Mouse (Mus musculus) T-cell, adult 66 days (primary cell): ENCODE measurements around the gene Vamp2. TPM values are rescaled to one million over a fixed set of nuclear protein-coding genes. Genes with fewer than 3 reads are reported as not detected.

Source experiments
- total RNA-seq, 2 experiments: library from RNA; stranded (reverse); gene quantifications; 3 replicates in 1 of 2; 4 replicates in 1 of 2; pipeline ENCODE4 v1.2.4; 2023

Gene Vamp2
- total RNA-seq = 100 to 1,000 TPM; 396 to 405 TPM

GRCm38 (mm10) chr11:69088103-69088855 is at the start of gene Vamp2:
TSS of gene Vamp2 (plus strand) at chr11:69088490.

GRCm38 (mm10) chr11:69045531-69046394 is 42.5 kb upstream of the Vamp2 start, which contains the start of gene Aurkb:
TSS of gene Aurkb (plus strand) at chr11:69045647.

GRCm38 (mm10) chr11:69059357-69059974 is 28.8 kb upstream of the Vamp2 start, which contains the start of gene Borcs6:
TSS of gene Borcs6 (plus strand) at chr11:69059717.

GRCm38 (mm10) chr11:69070590-69071222 is 17.6 kb upstream of the Vamp2 start, which contains the start of gene Tmem107:
TSS of gene Tmem107 (plus strand) at chr11:69070806.

GRCm38 (mm10) chr11:69094697-69095429 is 6.6 kb downstream of the Vamp2 start, which contains the start of gene Per1:
TSS of gene Per1 (plus strand) at chr11:69095217.

GRCm38 (mm10) chr11:69120221-69121000 is 32.1 kb downstream of the Vamp2 start, which contains the start of gene Hes7:
TSS of gene Hes7 (plus strand) at chr11:69120404.

GRCm38 (mm10) chr11:69122336-69122951 is 34.2 kb downstream of the Vamp2 start, which contains the start of gene 9130213A22Rik:
TSS of gene 9130213A22Rik (minus strand) at chr11:69122589.

GRCm38 (mm10) chr11:69125852-69125918 is 37.4 kb downstream of the Vamp2 start, which contains the start of gene Aloxe3:
TSS of gene Aloxe3 (plus strand) at chr11:69125896.

Other genes starting within 250 kb of the Vamp2 start
- 10 to 100 TPM; 61.2 to 70.3 TPM for gene Ndel1, start 216.6 kb upstream of the Vamp2 start, total RNA-seq
- not detected for gene Rnf222, start 199.9 kb upstream of the Vamp2 start, total RNA-seq
- 1,000 to 10,000 TPM; 3,013 to 3,032 TPM for gene Rpl26, start 186.9 kb upstream of the Vamp2 start, total RNA-seq
- not detected for gene Odf4, start 161.4 kb upstream of the Vamp2 start, total RNA-seq
- not detected for gene Arhgef15, start 131.0 kb upstream of the Vamp2 start, total RNA-seq
- 1 to 10 TPM; 3.4 to 5.1 TPM for gene Slc25a35, start 120.4 kb upstream of the Vamp2 start, total RNA-seq
- 10 to 100 TPM; 12.2 to 17.5 TPM for gene Rangrf, start 113.3 kb upstream of the Vamp2 start, total RNA-seq
- 10 to 100 TPM; 22.5 to 32.2 TPM for gene Pfas, start 80.0 kb upstream of the Vamp2 start, total RNA-seq
- 10 to 100 TPM; 22.0 to 24.7 TPM for gene Ctc1, start 72.6 kb upstream of the Vamp2 start, total RNA-seq
- gene Aurkb, start 42.8 kb upstream of the Vamp2 start, total RNA-seq = 1 to 10 TPM; 1.8 to 6.1 TPM
- 10 to 100 TPM in 1 of 2 experiments, 1 to 10 TPM in 1; 9.0 to 12.8 TPM for gene Borcs6, start 28.8 kb upstream of the Vamp2 start, total RNA-seq
- 1 to 10 TPM in 1 of 2 experiments, under 1 TPM in 1; 0.82 to 2.4 TPM for gene Tmem107, start 17.7 kb upstream of the Vamp2 start, total RNA-seq
- gene Per1, start 6.7 kb downstream of the Vamp2 start, total RNA-seq = 100 to 1,000 TPM; 279 to 361 TPM
- gene Hes7, start 31.9 kb downstream of the Vamp2 start, total RNA-seq = not detected
- gene 9130213A22Rik, start 34.1 kb downstream of the Vamp2 start, total RNA-seq = not detected
- gene Aloxe3, start 37.4 kb downstream of the Vamp2 start, total RNA-seq = under 1 TPM; 0.30 to 0.55 TPM
- gene Alox12b, start 68.5 kb downstream of the Vamp2 start, total RNA-seq = not detected
- gene Alox8, start 109.4 kb downstream of the Vamp2 start, total RNA-seq = 1 to 10 TPM; 1.2 to 1.6 TPM
- under 1 TPM; 0.06 to 0.12 TPM for gene Gucy2e, start 148.5 kb downstream of the Vamp2 start, total RNA-seq
- gene Cntrob, start 235.3 kb downstream of the Vamp2 start, total RNA-seq = 10 to 100 TPM; 13.4 to 18.0 TPM
- gene Trappc1, start 235.5 kb downstream of the Vamp2 start, total RNA-seq = 10 to 100 TPM; 22.6 to 26.6 TPM
- 1 to 10 TPM; 1.1 to 1.8 TPM for gene Kcnab3, start 237.8 kb downstream of the Vamp2 start, total RNA-seq